Mouse (Mus musculus) kidney, adult 2 months (tissue): ENCODE measurements around the gene Hsd17b11.

Experiments used
- CTCF ChIP-seq: fragments of 200-500 bp; conservative IDR thresholded peaks from 2 replicates; pipeline ENCODE4 v1.5.1; 2011; ENCODE audit warnings: low read depth, mild to moderate bottlenecking, control low read depth, low read length, moderate library complexity, mixed read lengths; ENCODE audit not compliant: insufficient read depth, insufficient read length
- POLR2A ChIP-seq: fragments of 200-500 bp; IDR thresholded peaks from one replicate; pipeline ENCODE4 v1.6.1; 2011; ENCODE audit warnings: low read depth, low read length, control low read depth

DNA sequence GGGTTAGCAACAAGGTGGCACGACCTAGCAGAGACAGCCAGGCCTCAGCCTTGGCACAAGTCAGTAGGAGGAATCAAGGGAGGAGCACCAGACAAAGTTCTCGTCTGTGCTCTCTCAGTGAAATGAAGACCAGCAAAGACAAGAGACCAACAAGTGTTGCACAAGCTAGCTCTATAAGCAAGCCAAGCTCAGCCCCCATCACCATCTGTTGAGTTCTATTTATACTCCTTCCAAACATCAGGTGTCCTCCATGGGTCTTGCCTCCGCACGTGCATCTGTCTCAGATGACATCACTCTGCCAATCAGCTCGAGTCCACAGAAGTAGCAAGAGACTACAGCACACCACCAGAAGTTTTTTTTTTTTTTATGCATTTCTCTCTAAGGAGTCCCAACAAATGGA, 67.1 kb downstream of the Hsd17b11 start:
- TF ChIP-seq CTCF, result no peak
- no peak for TF ChIP-seq POLR2A
